Mouse (Mus musculus) NIH3T3 (cell line): ENCODE measurements around the gene Ppm1d.
A peak's percentile ranks its signal among the peaks of the same experiment; 100 is the strongest.

ENCODE experiments used
- DNase-seq: peaks from one replicate; pipeline ENCODE4 v3.0.0-alpha.2; 2012; ENCODE audit warnings: low read depth

The Ppm1d gene

GRCm38 (mm10) chr11:85329167-85329894 is 18.3 kb downstream of the Ppm1d start:
- no peak for DNase-seq

GRCm38 (mm10) chr11:85334778-85335177 is 23.7 kb downstream of the Ppm1d start:
- DNase-seq: peak; percentile 56

DNA sequence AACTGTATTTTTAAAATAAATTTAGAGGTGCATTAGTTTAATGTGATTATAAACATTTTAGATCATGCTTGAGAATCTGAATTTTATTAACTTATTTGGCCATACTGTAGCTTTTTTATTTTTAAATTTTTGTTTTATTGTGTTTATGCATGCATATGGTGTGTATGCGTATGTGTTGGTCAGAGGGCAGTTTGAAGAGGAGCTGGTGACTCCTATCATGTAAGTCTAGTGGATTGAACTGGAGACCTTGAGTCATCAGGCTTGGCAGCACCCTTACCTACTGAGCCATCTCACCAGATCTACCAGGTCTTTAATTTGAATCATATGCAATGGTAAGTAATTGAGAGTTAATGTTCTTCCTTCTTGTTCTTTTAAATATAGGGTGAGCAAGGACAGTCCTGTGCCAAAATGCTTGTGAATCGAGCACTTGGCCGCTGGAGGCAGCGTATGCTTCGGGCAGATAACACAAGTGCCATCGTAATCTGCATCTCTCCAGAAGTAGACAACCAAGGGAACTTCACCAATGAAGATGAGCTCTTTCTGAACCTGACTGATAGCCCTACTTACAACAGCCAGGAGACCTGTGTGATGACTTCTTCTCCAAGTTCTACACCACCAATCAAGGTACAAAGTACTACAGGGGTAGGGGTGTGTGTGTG is 28.3 kb downstream of the Ppm1d start:
- DNase-seq: no peak

DNA sequence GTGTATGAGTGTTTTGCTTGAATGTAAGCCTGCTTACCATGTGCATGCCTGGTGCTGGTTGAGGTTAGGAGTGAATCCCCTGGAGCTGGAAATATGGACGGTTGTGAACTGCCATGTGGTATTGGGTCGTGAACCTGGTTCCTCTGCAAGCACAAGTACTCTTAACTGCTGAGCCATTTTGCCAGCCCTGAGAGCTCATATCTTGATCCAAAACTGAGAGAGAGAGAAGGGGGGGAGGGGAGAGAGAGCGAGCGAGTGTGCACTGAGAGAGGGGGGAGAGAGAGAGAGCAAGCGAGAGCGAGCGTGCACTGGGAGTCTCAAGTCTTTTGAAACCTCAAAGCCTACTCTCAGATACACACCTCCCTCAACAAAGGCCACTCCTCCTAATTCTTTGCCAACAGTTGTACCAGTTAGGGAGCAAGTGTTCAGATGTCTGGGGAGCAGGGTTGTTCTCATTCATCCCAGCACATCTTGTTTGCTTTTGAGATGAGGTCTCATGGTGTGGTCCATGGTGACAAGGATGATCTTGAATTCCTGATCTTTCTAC is 29.1 kb downstream of the Ppm1d start:
- DNase-seq: no peak

- peak; percentile 99 for DNase-seq
These were observed 41.7 kb downstream of the Ppm1d start, which contains the start of gene Bcas3 for GRCm38 (mm10) chr11:85352539-85353380. Bcas3 (plus strand) TSS chr11:85353167.

DNA sequence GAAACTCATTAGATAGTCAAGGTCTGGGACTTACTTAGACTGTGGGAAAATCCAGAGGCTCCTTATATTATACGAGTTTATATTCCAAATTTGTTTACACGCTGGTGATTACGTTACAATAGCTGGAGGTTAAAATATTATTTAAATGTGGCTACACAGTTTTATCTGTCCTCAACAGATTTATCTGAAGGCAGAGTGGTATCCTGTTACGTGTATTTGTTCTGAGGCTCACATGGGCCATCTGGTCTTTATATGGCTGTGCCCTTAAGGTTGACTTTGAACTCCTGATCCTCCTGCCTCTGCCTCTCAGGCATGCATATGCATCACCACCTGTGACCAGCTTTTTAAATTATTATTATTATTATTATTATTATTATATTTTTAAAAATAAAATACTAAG is 42.8 kb downstream of the Ppm1d start:
- DNase-seq: no peak

- peak; percentile 43 for DNase-seq
These were observed 48.6 kb downstream of the Ppm1d start for GRCm38 (mm10) chr11:85359641-85360040.

DNA sequence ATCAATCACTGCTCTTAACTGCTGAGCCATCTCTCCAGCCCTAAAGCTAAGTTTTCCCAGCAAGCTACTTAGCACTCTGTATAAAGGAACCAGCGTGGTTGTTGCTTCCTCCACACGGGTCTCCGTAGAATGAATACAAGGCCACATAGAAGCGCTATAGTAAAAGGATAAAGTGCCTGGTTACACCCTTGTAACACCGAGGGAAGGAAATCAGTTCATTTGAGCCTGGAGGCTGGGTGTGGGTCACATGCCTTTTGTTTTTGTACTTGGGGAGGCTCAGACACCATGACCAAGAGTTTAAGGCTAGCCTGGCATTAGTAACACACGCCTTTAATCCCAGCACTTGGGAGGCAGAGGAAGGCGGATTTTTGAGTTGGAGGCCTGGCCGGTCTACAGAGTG is 50.6 kb downstream of the Ppm1d start:
- no peak for DNase-seq

DNA sequence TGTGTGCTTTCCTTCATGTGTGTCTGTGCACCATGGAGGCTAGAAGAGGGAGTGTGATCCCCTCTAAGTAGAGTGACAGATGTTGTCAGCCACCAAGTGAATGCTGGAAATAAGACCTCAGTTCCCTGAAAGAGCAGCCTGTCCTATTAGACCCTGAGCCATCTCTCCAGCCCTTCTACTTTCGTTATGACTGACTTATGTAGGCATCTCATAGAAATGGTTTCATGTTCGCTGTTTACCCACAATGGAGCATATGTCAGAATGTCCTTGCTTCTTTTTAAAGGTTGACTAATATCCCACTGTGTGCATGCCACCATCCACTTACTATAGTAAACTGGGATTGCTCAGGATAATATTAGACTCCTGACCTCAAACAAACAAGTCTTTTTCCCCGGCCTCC is 55.1 kb downstream of the Ppm1d start:
- DNase-seq: no peak

DNA sequence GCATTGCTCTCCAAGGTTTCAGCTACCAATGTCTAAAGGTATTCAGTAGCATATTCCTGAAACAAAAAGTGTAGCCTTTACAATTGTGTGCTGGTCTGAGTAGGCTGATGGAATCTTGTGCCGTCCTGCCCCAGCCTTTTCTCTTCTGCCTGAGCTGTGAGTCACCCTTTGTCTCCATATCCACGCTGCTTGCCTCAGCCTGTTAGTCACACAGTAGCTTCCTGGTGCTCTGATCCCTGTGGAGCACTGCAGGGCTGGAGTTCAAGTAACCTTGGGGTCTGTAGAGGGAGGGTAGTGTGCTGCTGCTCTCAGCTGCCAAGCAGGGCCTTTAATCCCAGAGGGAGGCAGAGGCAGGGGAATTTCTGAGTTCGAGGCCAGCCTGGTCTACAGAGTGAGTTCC is 56.8 kb downstream of the Ppm1d start:
- peak; percentile 71 for DNase-seq

DNA sequence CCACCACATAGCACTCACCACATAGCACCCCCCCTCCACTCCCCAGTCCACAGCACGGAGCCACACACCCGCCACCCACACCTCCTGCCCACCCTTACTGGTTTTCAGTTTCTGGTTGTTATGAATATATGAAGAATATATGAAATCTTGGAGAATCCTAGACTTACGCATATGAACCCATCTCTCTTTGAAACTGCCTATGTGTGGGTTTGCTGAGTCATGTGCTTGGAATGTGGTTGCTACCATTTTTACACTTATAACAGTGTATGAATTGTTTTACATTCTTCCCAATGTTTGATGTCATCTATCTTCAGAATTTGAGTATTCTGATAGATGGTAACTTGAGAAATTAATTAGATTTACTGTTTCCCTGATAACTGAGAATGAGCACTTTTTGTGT is 68.0 kb downstream of the Ppm1d start:
- DNase-seq: peak; percentile 63

DNA sequence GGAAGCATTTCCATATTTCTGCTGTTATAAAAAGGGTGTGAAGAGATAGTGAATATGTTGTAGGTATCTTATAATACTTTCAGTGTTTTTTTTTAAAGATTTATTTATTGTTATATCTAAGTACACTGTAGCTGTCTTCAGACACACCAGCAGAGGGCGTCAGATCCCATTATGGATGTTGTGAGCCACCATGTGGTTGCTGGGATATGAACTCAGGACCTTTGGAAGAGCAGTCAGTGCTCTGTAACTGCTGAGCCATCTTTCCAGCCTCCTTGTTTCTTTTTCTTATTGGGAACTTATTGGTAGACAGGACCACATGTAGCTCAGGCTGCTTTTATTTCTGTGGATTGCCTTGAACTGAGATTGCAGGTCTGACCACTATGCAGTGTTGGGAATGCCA is 69.0 kb downstream of the Ppm1d start:
- no peak for DNase-seq

- peak; percentile 87 for DNase-seq
These were observed 71.0 kb downstream of the Ppm1d start for GRCm38 (mm10) chr11:85382055-85382454.

- peak; percentile 46 for DNase-seq
These were observed 73.2 kb downstream of the Ppm1d start for GRCm38 (mm10) chr11:85383975-85384821.

GRCm38 (mm10) chr11:85392179-85392863 is 81.3 kb downstream of the Ppm1d start:
- DNase-seq: no peak

DNA sequence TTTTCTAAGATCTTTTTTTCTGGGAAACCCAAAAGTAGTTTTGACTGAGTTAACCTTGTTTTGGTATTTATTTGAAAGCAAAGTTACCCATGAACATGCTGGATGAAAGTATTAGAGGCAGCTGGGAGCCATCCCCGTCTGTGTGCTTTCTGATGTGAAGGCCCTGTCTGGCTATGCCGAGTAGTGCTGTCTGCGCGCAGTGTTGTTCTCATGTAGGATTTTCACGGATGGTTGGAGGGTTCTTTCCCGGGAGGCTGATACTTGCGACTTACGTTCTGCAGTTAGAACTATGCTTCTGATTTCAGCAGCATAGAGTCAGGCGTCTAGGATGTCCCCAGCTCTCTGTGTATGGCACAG is 81.8 kb downstream of the Ppm1d start:
- no peak for DNase-seq

DNA sequence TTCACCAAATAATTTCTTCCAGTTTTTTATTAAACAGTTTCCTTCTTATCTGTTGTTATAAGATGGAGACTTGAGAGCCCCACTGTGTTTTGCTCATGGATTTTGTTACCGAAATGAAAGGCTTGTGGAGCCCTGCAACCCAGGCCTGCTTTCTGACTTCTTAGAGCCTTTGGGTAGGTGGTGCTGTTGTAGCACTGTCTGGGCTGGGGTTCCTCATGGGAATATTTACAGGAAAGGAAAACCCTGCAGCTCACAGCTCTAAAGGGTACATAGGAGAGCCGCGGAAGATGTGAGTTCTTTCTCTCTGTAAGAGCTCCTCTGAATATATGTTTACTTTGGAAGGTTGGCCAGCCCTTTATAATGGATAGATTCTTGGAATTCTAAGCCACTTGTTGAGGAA is 82.9 kb downstream of the Ppm1d start:
- DNase-seq: no peak

DNA sequence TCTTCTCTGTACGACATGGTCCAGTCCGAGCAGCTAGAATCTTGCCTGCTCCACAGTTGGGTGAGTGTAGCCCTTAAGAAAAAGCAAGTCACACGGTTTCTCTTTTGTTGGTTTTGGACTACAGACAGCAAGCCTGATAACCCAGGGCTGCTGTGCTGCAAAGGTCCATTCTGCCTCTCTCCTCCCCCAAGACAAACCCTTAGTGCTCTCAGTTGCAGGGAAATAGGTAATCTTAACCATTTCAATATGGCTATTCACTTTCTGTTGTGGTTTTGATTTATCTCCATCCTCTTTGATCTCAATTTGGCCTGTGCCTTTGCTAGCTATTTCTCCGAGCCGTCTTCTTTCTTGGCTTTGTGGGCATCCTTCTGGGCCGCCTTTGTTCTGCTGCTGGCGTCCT is 84.3 kb downstream of the Ppm1d start:
- DNase-seq: no peak
